Mouse (Mus musculus) left cerebral cortex, postnatal 14 days (tissue): ENCODE measurements around the gene Sult2b1. TPM values are rescaled to one million over a fixed set of nuclear protein-coding genes. Genes with fewer than 3 reads are reported as not detected.

Source experiments
- DNase-seq, 2 experiments: peaks; one replicate each; pipeline ENCODE4 v3.0.0; 2021 to 2022; ENCODE audit warnings: low spot score in 2 of 2, mixed read lengths in 1 of 2
- intact Hi-C: fragments of 180-260 bp; cut with DNase I; formaldehyde crosslinking; loops from one replicate; pipeline ENCODE4 v1.15.1; 2025
- total RNA-seq, 2 experiments: library from RNA; stranded (reverse); gene quantifications; 2 replicates each; pipeline ENCODE4 v1.2.3; 2021

The Sult2b1 gene
- total RNA-seq, 2 experiments from 2014 or later, result 10.0 to 13.0 TPM

- DNase-seq, result no peak
- intact Hi-C loops, result loop anchor here (5.0 kb wide), 1 partner anchor 86 kb away; no protein-coding TSS in a partner anchor
Measured at GRCm38 (mm10) chr7:45683396-45684050, 100.9 kb downstream of the Sult2b1 start, which contains the start of gene Ntn5. Gene Ntn5, plus strand, starts transcription at chr7:45684022.

- intact Hi-C loops, result loop anchor here (5.0 kb wide), 1 partner anchor 85 kb away; no protein-coding TSS in a partner anchor
- DNase-seq, result peak; percentile 88 to 90
Measured at GRCm38 (mm10) chr7:45682144-45683126, 102.0 kb downstream of the Sult2b1 start.

- intact Hi-C loops, result loop anchor here (5.0 kb wide), 1 partner anchor 84 kb away; no protein-coding TSS in a partner anchor
- DNase-seq, result no peak
Measured at GRCm38 (mm10) chr7:45681046-45681736, 103.3 kb downstream of the Sult2b1 start.

Other genes with a start within 250 kb of the Sult2b1 start
- gene Hsd17b14, start 229.8 kb downstream of the Sult2b1 start, total RNA-seq, result not detected
- 10 to 100 TPM; 22.6 to 25.2 TPM for gene Bcat2, start 214.5 kb downstream of the Sult2b1 start, total RNA-seq
- gene Fgf21, start 169.2 kb downstream of the Sult2b1 start, total RNA-seq, result not detected
- not detected for gene Fut1, start 167.4 kb downstream of the Sult2b1 start, total RNA-seq
- under 1 TPM in 1 of 2 experiments, not detected in 1; 0.26 TPM for gene Izumo1, start 162.9 kb downstream of the Sult2b1 start, total RNA-seq
- 10 to 100 TPM; 11.2 to 11.3 TPM for gene Rasip1, start 157.2 kb downstream of the Sult2b1 start, total RNA-seq
- 1 to 10 TPM; 2.2 to 2.6 TPM for gene Mamstr, start 144.7 kb downstream of the Sult2b1 start, total RNA-seq
- gene Fut2, start 118.3 kb downstream of the Sult2b1 start, total RNA-seq, result under 1 TPM; 0.19 to 0.46 TPM
- gene Ntn5, start 100.6 kb downstream of the Sult2b1 start, total RNA-seq, result 1 to 10 TPM in 1 of 2 experiments, under 1 TPM in 1; 0.91 to 1.5 TPM
- under 1 TPM; 0.20 to 0.30 TPM for gene Sec1, start 90.3 kb downstream of the Sult2b1 start, total RNA-seq
- gene Car11, start 84.8 kb downstream of the Sult2b1 start, total RNA-seq, result 100 to 1,000 TPM; 168 to 172 TPM
- gene Dbp, start 79.6 kb downstream of the Sult2b1 start, total RNA-seq, result 10 to 100 TPM; 68.7 to 83.5 TPM
- 100 to 1,000 TPM; 369 to 389 TPM for gene Rpl18, start 69.2 kb downstream of the Sult2b1 start, total RNA-seq
- gene Sphk2, start 66.7 kb downstream of the Sult2b1 start, total RNA-seq, result 10 to 100 TPM; 28.8 to 32.7 TPM
- under 1 TPM; 0.24 to 0.34 TPM for gene Fam83e, start 63.5 kb downstream of the Sult2b1 start, total RNA-seq
- gene Spaca4, start 58.9 kb downstream of the Sult2b1 start, total RNA-seq, result not detected
- 100 to 1,000 TPM; 261 to 275 TPM for gene Lmtk3, start 931 bp downstream of the Sult2b1 start, total RNA-seq
- gene Cyth2, start 29.9 kb upstream of the Sult2b1 start, total RNA-seq, result 100 to 1,000 TPM; 227 to 229 TPM
- 1 to 10 TPM; 1.8 to 1.9 TPM for gene Kcnj14, start 40.1 kb upstream of the Sult2b1 start, total RNA-seq
- gene Grwd1, start 46.3 kb upstream of the Sult2b1 start, total RNA-seq, result 10 to 100 TPM; 21.0 to 22.2 TPM
- gene Kdelr1, start 88.1 kb upstream of the Sult2b1 start, total RNA-seq, result 10 to 100 TPM; 87.1 to 98.6 TPM
- 10 to 100 TPM; 21.2 to 22.3 TPM for gene Grin2d, start 93.7 kb upstream of the Sult2b1 start, total RNA-seq
- under 1 TPM; 0.36 to 0.53 TPM for gene Syngr4, start 112.0 kb upstream of the Sult2b1 start, total RNA-seq
- 10 to 100 TPM; 22.1 to 25.7 TPM for gene Tmem143, start 112.3 kb upstream of the Sult2b1 start, total RNA-seq
- 1 to 10 TPM; 5.3 to 5.6 TPM for gene Emp3, start 136.7 kb upstream of the Sult2b1 start, total RNA-seq
- 1 to 10 TPM; 1.4 to 2.1 TPM for gene Ccdc114, start 139.4 kb upstream of the Sult2b1 start, total RNA-seq
- gene Abcc6, start 245.6 kb upstream of the Sult2b1 start, total RNA-seq, result 1 to 10 TPM; 5.2 to 5.9 TPM
- 100 to 1,000 TPM; 120 TPM for gene Nomo1, start 249.0 kb upstream of the Sult2b1 start, total RNA-seq